Mouse (Mus musculus): ENCODE results near the gene Abcg8. TPM values are rescaled to one million over a fixed set of nuclear protein-coding genes. Genes with fewer than 3 reads are reported as not detected.

The Abcg8 gene
- polyA plus RNA-seq, 1 experiment from 2014 or later = 0.15 TPM

GRCm38 (mm10) chr17:84667848-84668247 lies 8.3 kb upstream of the Abcg8 start:
- 88% methylated on average over 3 of the region's 3 CpGs for WGBS
- H3K9me3 ChIP-seq (replicated peaks) = no peaks in the 10 kb centered on the region
- peaks cover 24% of the 10 kb centered on the region for H3K4me1 ChIP-seq
- no peak overlapping the region for H3K4me3 ChIP-seq
- no peak overlapping the region for H3K27ac ChIP-seq (replicated peaks)
- DNase-seq (ENCODE audit: low spot score) = no peak
- H3K36me3 ChIP-seq = no peaks in the 10 kb centered on the region
- no peaks in the 10 kb centered on the region for H3K27me3 ChIP-seq (ENCODE audit: low read depth, poor library complexity, severe bottlenecking)

GRCm38 (mm10) chr17:84672376-84673369 lies 3.4 kb upstream of the Abcg8 start:
- no peak for DNase-seq (ENCODE audit: low spot score)
- Histone ChIP-seq H3K9me3 (replicated peaks) (no peaks in the 10 kb centered on the region), H3K27ac (replicated peaks) (no peak overlapping the region), H3K4me3 (no peak overlapping the region), H3K27me3 (ENCODE audit: low read depth, poor library complexity, severe bottlenecking) (peaks cover 22% of the 10 kb centered on the region), H3K36me3 (no peaks in the 10 kb centered on the region), H3K4me1 (peaks cover 37% of the 10 kb centered on the region)
- WGBS = 81% methylated on average over 16 of the region's 16 CpGs

- H3K27ac ChIP-seq (replicated peaks) = peak overlapping the region; percentile 56; the same call in 1 of the 2 replicates
- no peaks in the 10 kb centered on the region for H3K9me3 ChIP-seq (replicated peaks)
- no peaks in the 10 kb centered on the region for H3K36me3 ChIP-seq
- H3K27me3 ChIP-seq (ENCODE audit: low read depth, poor library complexity, severe bottlenecking) = peaks cover 22% of the 10 kb centered on the region
- H3K4me1 ChIP-seq = peaks cover 37% of the 10 kb centered on the region
- H3K4me3 ChIP-seq = 0 out of 2 replicates have a peak overlapping the region, but pooled peaks have one; percentile 5
- 6% methylated on average over 7 of the region's 7 CpGs for WGBS
- DNase-seq (ENCODE audit: low spot score) = peak; percentile 26
Observed at GRCm38 (mm10) chr17:84674048-84674447, 2.1 kb upstream of the Abcg8 start.

- H3K4me1 ChIP-seq = peaks cover 37% of the 10 kb centered on the region
- peak overlapping the region; percentile 56; the same call in 1 of the 2 replicates for H3K27ac ChIP-seq (replicated peaks)
- peaks cover 22% of the 10 kb centered on the region for H3K27me3 ChIP-seq (ENCODE audit: low read depth, poor library complexity, severe bottlenecking)
- H3K4me3 ChIP-seq = no peak overlapping the region
- no peaks in the 10 kb centered on the region for H3K36me3 ChIP-seq
- DNase-seq (ENCODE audit: low spot score) = no peak
- WGBS = 53% methylated on average over 4 of the region's 4 CpGs
- H3K9me3 ChIP-seq (replicated peaks) = no peaks in the 10 kb centered on the region
Observed at GRCm38 (mm10) chr17:84675204-84675603, 898 bp upstream of the Abcg8 start.

GRCm38 (mm10) chr17:84677595-84677994 lies 1.5 kb downstream of the Abcg8 start:
- Histone ChIP-seq H3K4me1 (peaks cover 36% of the 10 kb centered on the region), H3K9me3 (replicated peaks) (no peaks in the 10 kb centered on the region), H3K4me3 (no peak overlapping the region), H3K27me3 (ENCODE audit: low read depth, poor library complexity, severe bottlenecking) (peaks cover 22% of the 10 kb centered on the region), H3K36me3 (no peaks in the 10 kb centered on the region), H3K27ac (replicated peaks) (no peak overlapping the region)
- 93% methylated on average over 11 of the region's 11 CpGs for WGBS
- DNase-seq (ENCODE audit: low spot score) = no peak

GRCm38 (mm10) chr17:84681670-84682069 lies 5.6 kb downstream of the Abcg8 start:
- Histone ChIP-seq H3K27me3 (ENCODE audit: low read depth, poor library complexity, severe bottlenecking) (peaks cover 7% of the 10 kb centered on the region; the same call in 1 of the 2 replicates), H3K9me3 (replicated peaks) (no peaks in the 10 kb centered on the region), H3K36me3 (no peaks in the 10 kb centered on the region), H3K4me3 (no peak overlapping the region), H3K27ac (replicated peaks) (no peak overlapping the region), H3K4me1 (peaks cover 13% of the 10 kb centered on the region)
- 88% methylated on average over 3 of the region's 3 CpGs for WGBS
- no peak for DNase-seq (ENCODE audit: low spot score)

GRCm38 (mm10) chr17:84682734-84683717 lies 6.9 kb downstream of the Abcg8 start, which contains the start of gene Abcg5:
Abcg5 (minus strand) TSS chr17:84683011.
- no peak for DNase-seq (ENCODE audit: low spot score)
- no peak within 1 kb of the TSS; the same call in 1 of the 2 replicates for H3K27ac ChIP-seq (replicated peaks)
- H3K36me3 ChIP-seq = no peaks in the 10 kb centered on the region
- peaks cover 13% of the 10 kb centered on the region for H3K4me1 ChIP-seq
- 81% methylated on average over 18 of the region's 18 CpGs for WGBS
- no peaks in the 10 kb centered on the region for H3K27me3 ChIP-seq (ENCODE audit: low read depth, poor library complexity, severe bottlenecking)
- H3K4me3 ChIP-seq = no peak within 1 kb of the TSS
- H3K9me3 ChIP-seq (replicated peaks) = no peaks in the 10 kb centered on the region

- H3K4me1 ChIP-seq = peaks cover 13% of the 10 kb centered on the region
- 61% methylated on average over 6 of the region's 6 CpGs for WGBS
- H3K4me3 ChIP-seq = no peak overlapping the region
- H3K27ac ChIP-seq (replicated peaks) = no peak overlapping the region
- DNase-seq (ENCODE audit: low spot score) = no peak
- H3K9me3 ChIP-seq (replicated peaks) = no peaks in the 10 kb centered on the region
- H3K36me3 ChIP-seq = no peaks in the 10 kb centered on the region
- no peaks in the 10 kb centered on the region for H3K27me3 ChIP-seq (ENCODE audit: low read depth, poor library complexity, severe bottlenecking)
Observed at GRCm38 (mm10) chr17:84684284-84684683, 8.2 kb downstream of the Abcg8 start.

- no peak overlapping the region for H3K4me3 ChIP-seq
- H3K27ac ChIP-seq (replicated peaks) = no peak overlapping the region
- no peaks in the 10 kb centered on the region for H3K9me3 ChIP-seq (replicated peaks)
- peaks cover 13% of the 10 kb centered on the region for H3K4me1 ChIP-seq
- 89% methylated on average over 4 of the region's 4 CpGs for WGBS
- H3K27me3 ChIP-seq (ENCODE audit: low read depth, poor library complexity, severe bottlenecking) = no peaks in the 10 kb centered on the region
- no peak for DNase-seq (ENCODE audit: low spot score)
- no peaks in the 10 kb centered on the region for H3K36me3 ChIP-seq
Observed at GRCm38 (mm10) chr17:84685286-84685685, 9.2 kb downstream of the Abcg8 start.

- H3K27ac ChIP-seq (replicated peaks) = no peak overlapping the region
- DNase-seq (ENCODE audit: low spot score) = no peak
Observed at GRCm38 (mm10) chr17:84687994-84688393, 11.9 kb downstream of the Abcg8 start.

GRCm38 (mm10) chr17:84688834-84689233 lies 12.7 kb downstream of the Abcg8 start:
- 92% methylated on average over 11 of the region's 11 CpGs for WGBS
- no peak overlapping the region for H3K27ac ChIP-seq (replicated peaks)
- DNase-seq (ENCODE audit: low spot score) = no peak
- H3K4me3 ChIP-seq = no peak overlapping the region
- H3K9me3 ChIP-seq (replicated peaks) = no peaks in the 10 kb centered on the region
- no peaks in the 10 kb centered on the region for H3K36me3 ChIP-seq
- H3K4me1 ChIP-seq = peaks cover 9% of the 10 kb centered on the region
- H3K27me3 ChIP-seq (ENCODE audit: low read depth, poor library complexity, severe bottlenecking) = no peaks in the 10 kb centered on the region

More at GRCm38 (mm10) chr17:84687994-84688393, 11.9 kb downstream of the Abcg8 start:
- H3K36me3 ChIP-seq = no peaks in the 10 kb centered on the region
- H3K4me1 ChIP-seq = peaks cover 12% of the 10 kb centered on the region
- no peaks in the 10 kb centered on the region for H3K9me3 ChIP-seq (replicated peaks)
- H3K27me3 ChIP-seq (ENCODE audit: low read depth, poor library complexity, severe bottlenecking) = no peaks in the 10 kb centered on the region
- H3K4me3 ChIP-seq = no peak overlapping the region
- WGBS = 85% methylated on average over 5 of the region's 5 CpGs

- peaks cover 9% of the 10 kb centered on the region for H3K4me1 ChIP-seq
- no peaks in the 10 kb centered on the region for H3K9me3 ChIP-seq (replicated peaks)
- no peaks in the 10 kb centered on the region for H3K36me3 ChIP-seq
- 89% methylated on average over 5 of the region's 5 CpGs for WGBS
- H3K4me3 ChIP-seq = no peak overlapping the region
- no peak overlapping the region for H3K27ac ChIP-seq (replicated peaks)
- no peak for DNase-seq (ENCODE audit: low spot score)
- no peaks in the 10 kb centered on the region for H3K27me3 ChIP-seq (ENCODE audit: low read depth, poor library complexity, severe bottlenecking)
Observed at GRCm38 (mm10) chr17:84689316-84689715, 13.2 kb downstream of the Abcg8 start.
